29 mouse cellular contexts compared by ENCODE assay signal in the genomic region with DNA sequence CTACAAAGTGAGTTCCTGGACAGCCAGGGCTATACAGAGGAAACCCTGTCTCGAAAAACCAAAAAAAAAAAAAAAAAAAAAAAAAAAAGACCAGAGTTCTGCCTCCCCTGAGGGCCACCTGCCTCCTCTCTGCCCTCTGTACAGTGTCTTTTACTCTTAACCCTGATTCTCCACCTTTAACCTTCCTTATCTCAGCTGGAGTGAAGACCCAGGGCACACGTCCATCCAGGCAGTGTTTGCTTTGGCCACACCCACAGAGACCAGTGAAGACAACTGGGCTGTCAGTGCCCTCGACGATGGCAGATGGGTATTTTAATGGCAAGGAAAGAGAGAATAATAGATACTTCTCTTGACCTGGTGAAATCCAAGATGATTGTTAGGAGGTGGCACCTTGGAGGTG. TPM values are rescaled to one million over a fixed set of nuclear protein-coding genes. Genes with fewer than 3 reads are reported as not detected.
"Had no signal": no experiment of that assay in that cellular context is flagged by ENCODE, and none has a peak within 500 bp of the region (broad histone marks: within the 10 kb centered on the region; RNA-seq: fewer than 3 reads in every experiment).

No protein-coding gene starts in this region.

- H3K27ac ChIP-seq: embryonic facial prominence, embryonic 10.5 days; embryonic facial prominence, embryonic 12.5 days; embryonic facial prominence, embryonic 13.5 days; embryonic facial prominence, embryonic 15.5 days; forebrain, embryonic 10.5 days; forebrain, embryonic 12.5 days; forebrain, embryonic 13.5 days; forebrain, embryonic 15.5 days; gastrocnemius, adult 2 months; heart, adult 2 months had no signal

- H3K9ac ChIP-seq: embryonic facial prominence, embryonic 12.5 days; embryonic facial prominence, embryonic 13.5 days; embryonic facial prominence, embryonic 15.5 days; forebrain, embryonic 12.5 days; forebrain, embryonic 13.5 days; forebrain, embryonic 15.5 days; forebrain, postnatal 0 days had no signal

- H3K36me3 ChIP-seq: embryonic facial prominence, embryonic 10.5 days; embryonic facial prominence, embryonic 12.5 days; embryonic facial prominence, embryonic 13.5 days; embryonic facial prominence, embryonic 15.5 days; forebrain, embryonic 10.5 days; forebrain, embryonic 12.5 days; forebrain, embryonic 15.5 days had no signal

- H3K27me3 ChIP-seq: embryonic facial prominence, embryonic 12.5 days; embryonic facial prominence, embryonic 13.5 days; forebrain, embryonic 15.5 days had no signal

- H3K4me3 ChIP-seq: embryonic facial prominence, embryonic 10.5 days; embryonic facial prominence, embryonic 12.5 days; embryonic facial prominence, embryonic 13.5 days; embryonic facial prominence, embryonic 15.5 days; erythroblast, embryonic 14.5 days; forebrain, embryonic 10.5 days; forebrain, embryonic 12.5 days; forebrain, embryonic 13.5 days; forebrain, embryonic 15.5 days; gastrocnemius, adult 2 months; heart, adult 2 months had no signal

- DNase-seq: cerebellum, adult 8-10 months; cerebellum, adult 9-10 months; cerebellum, adult 9-11 months; cerebellum, postnatal 10 days; cerebellum, postnatal 14 days; cerebellum, postnatal 25 days; cerebellum, postnatal 36 days; embryo, embryonic 11 days; forebrain, postnatal 0 days; gastrocnemius, adult 2 months; gastrocnemius, postnatal 10 days; gastrocnemius, postnatal 14 days; gastrocnemius, postnatal 25 days; gastrocnemius, postnatal 36 days; heart, adult 11 months; heart, adult 2 months had no signal

- H3K9me3 ChIP-seq: embryonic facial prominence, embryonic 10.5 days; embryonic facial prominence, embryonic 12.5 days; embryonic facial prominence, embryonic 13.5 days; embryonic facial prominence, embryonic 15.5 days; forebrain, embryonic 10.5 days; forebrain, embryonic 12.5 days; forebrain, embryonic 13.5 days; forebrain, embryonic 15.5 days had no signal

- H3K4me2 ChIP-seq: embryonic facial prominence, embryonic 12.5 days; embryonic facial prominence, embryonic 13.5 days; embryonic facial prominence, embryonic 15.5 days; forebrain, embryonic 12.5 days; forebrain, embryonic 13.5 days; forebrain, embryonic 15.5 days had no signal

- ATAC-seq: forebrain, embryonic 13.5 days; forebrain, embryonic 14.5 days; forebrain, embryonic 15.5 days; forebrain, embryonic 16.5 days; forebrain, postnatal 0 days had no signal

RNA-seq across cellular contexts. Expression of gene Edn3, which starts 1.2 kb away (rescaled TPM):
- total RNA-seq: common myeloid progenitor, adult 5-6 weeks; granulocyte monocyte progenitor cell, adult 5-6 weeks had no signal
- polyA plus RNA-seq: erythroblast, embryonic 14.5 days had no signal
